Mouse (Mus musculus) left cerebral cortex, adult 9 months (tissue): Measurements from ENCODE around the gene Ppfia3.
"Not testable (repeated sequence)": the region's sequence is repeated elsewhere in the genome, so short reads cannot be mapped to it uniquely, and the experiment has no call there.

Source experiments
- DNase-seq, 2 experiments: peaks; one replicate each; pipeline ENCODE4 v3.0.0; 2022; ENCODE audit warnings: low spot score in 2 of 2

Gene Ppfia3

GRCm38 (mm10) chr7:45366652-45367019 is at the start of gene Ppfia3:
Ppfia3 (minus strand) TSS chr7:45367019.
- DNase-seq, result peak in 1 of 2 experiments; percentile 44

- DNase-seq, result peak in 1 of 2 experiments; percentile 38
Observed at GRCm38 (mm10) chr7:45415636-45416035, 48.8 kb upstream of the Ppfia3 start.

GRCm38 (mm10) chr7:45414740-45415224 is 48.0 kb upstream of the Ppfia3 start:
- DNase-seq, result no peak

- DNase-seq, result no peak
Observed at GRCm38 (mm10) chr7:45413864-45414739, 47.3 kb upstream of the Ppfia3 start.

GRCm38 (mm10) chr7:45413113-45413863 is 46.5 kb upstream of the Ppfia3 start, which contains the start of gene Ntf5:
Ntf5 (plus strand) TSS chr7:45413695.
- no peak for DNase-seq

GRCm38 (mm10) chr7:45412421-45412820 is 45.6 kb upstream of the Ppfia3 start:
- DNase-seq, result no peak

- DNase-seq, result no peak
Observed at GRCm38 (mm10) chr7:45409497-45410163, 42.8 kb upstream of the Ppfia3 start.

- no peak for DNase-seq
Observed at GRCm38 (mm10) chr7:45408949-45409348, 42.1 kb upstream of the Ppfia3 start.

GRCm38 (mm10) chr7:45408351-45408750 is 41.5 kb upstream of the Ppfia3 start:
- DNase-seq, result no peak

GRCm38 (mm10) chr7:45407836-45408235 is 41.0 kb upstream of the Ppfia3 start:
- no peak for DNase-seq

GRCm38 (mm10) chr7:45406157-45407156 is 39.6 kb upstream of the Ppfia3 start:
- no peak for DNase-seq

- DNase-seq, result peak in 1 of 2 experiments; percentile 73
Observed at GRCm38 (mm10) chr7:45405091-45406075, 38.6 kb upstream of the Ppfia3 start, which contains the start of gene Kcna7. Kcna7 (plus strand) TSS chr7:45405653.

GRCm38 (mm10) chr7:45403532-45404261 is 36.9 kb upstream of the Ppfia3 start:
- DNase-seq, result peak in 1 of 2 experiments; percentile 34

- DNase-seq, result no peak
Observed at GRCm38 (mm10) chr7:45401521-45402085, 34.8 kb upstream of the Ppfia3 start.

GRCm38 (mm10) chr7:45396787-45397186 is 30.0 kb upstream of the Ppfia3 start:
- no peak for DNase-seq

- not testable (repeated sequence) for DNase-seq
Observed at GRCm38 (mm10) chr7:45396337-45396775, 29.5 kb upstream of the Ppfia3 start.

- DNase-seq, result peak; percentile 99 to 100
Observed at GRCm38 (mm10) chr7:45395578-45396336, 28.9 kb upstream of the Ppfia3 start, which contains the start of gene Snrnp70. Snrnp70 (minus strand) TSS chr7:45395742.
